Mouse (Mus musculus) thymus, adult 2 months (tissue): ENCODE results near the gene Gm3115. TPM values are rescaled to one million over a fixed set of nuclear protein-coding genes. Genes with fewer than 3 reads are reported as not detected.
"Not testable (repeated sequence)": the region's sequence is repeated elsewhere in the genome, so short reads cannot be mapped to it uniquely, and the experiment has no call there.

ENCODE experiments used
- DNase-seq: peaks from one replicate; pipeline ENCODE4 v3.0.0; 2021
- H3K27ac ChIP-seq: fragments of 200-500 bp; 2 replicates; pipeline ENCODE4 v1.5.1; 2012; ENCODE audit warnings: low read length, control low read depth; ENCODE audit not compliant: control insufficient read depth, insufficient read depth
- H3K27me3 ChIP-seq: fragments of 200-500 bp; 2 replicates; pipeline ENCODE4 v1.6.1; 2012; ENCODE audit warnings: mild to moderate bottlenecking, low read length, moderate library complexity, mixed read lengths; ENCODE audit not compliant: control insufficient read depth, insufficient read depth
- H3K36me3 ChIP-seq: fragments of 200-500 bp; 2 replicates; pipeline ENCODE4 v1.6.1; 2012; ENCODE audit warnings: mild to moderate bottlenecking, low read length, moderate library complexity; ENCODE audit not compliant: control insufficient read depth, insufficient read depth
- H3K4me1 ChIP-seq: fragments of 200-500 bp; replicated peaks from 2 replicates; pipeline ENCODE4 v1.6.1; 2012; ENCODE audit warnings: low read length; ENCODE audit not compliant: control insufficient read depth, insufficient read depth
- H3K4me3 ChIP-seq: fragments of 200-500 bp; 2 replicates; pipeline ENCODE4 v1.5.1; 2012; ENCODE audit warnings: mild to moderate bottlenecking, low read length, control low read depth, moderate library complexity; ENCODE audit not compliant: control insufficient read depth, insufficient read depth
- whole genome bisulfite sequencing: fragments of 180-500 bp; shearing (Covaris S2); methylation state at CpG from one replicate; pipeline ENCODE4 v1.1.7; 2018; 5-methylcytosine and 5-hydroxymethylcytosine counted together
- polyA plus RNA-seq: library from polyadenylated mRNA; depleted of rRNA; stranded (reverse); fragments of >200 nt; gene quantifications from 2 replicates; pipeline ENCODE4 v1.2.3, GENCODE M21; 2012; rRNA removed

The Gm3115 gene
- not detected in 2 replicates for polyA plus RNA-seq

DNA sequence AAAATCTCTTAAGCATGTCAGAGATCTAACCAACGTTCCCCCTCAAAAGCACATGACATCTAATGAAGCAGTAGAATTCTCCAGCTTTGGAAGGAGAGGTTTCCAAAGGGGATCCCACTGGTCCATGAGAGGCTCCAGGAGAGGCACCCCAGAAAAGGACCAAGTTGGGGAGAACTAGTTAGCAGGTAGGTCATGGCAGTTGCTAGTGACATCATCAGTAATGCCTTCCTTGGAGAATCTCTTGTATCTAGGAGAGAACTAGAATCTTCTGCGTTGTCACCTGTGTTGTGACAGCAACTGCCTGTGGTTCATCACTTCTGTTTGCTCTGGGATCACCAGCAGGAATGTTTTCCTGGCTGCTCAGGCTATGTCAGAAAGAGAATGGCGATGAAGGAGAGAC is at the start of gene Gm3115:
Gene Gm3115 (plus strand): TSS at position 301 of the 400 bp plus-strand sequence.
- H3K4me1 ChIP-seq, DNase-seq, H3K27me3 ChIP-seq, H3K27ac ChIP-seq, H3K36me3 ChIP-seq, H3K4me3 ChIP-seq: not testable (repeated sequence)
- 71% methylated on average over 3 of the region's 3 CpGs for WGBS

DNA sequence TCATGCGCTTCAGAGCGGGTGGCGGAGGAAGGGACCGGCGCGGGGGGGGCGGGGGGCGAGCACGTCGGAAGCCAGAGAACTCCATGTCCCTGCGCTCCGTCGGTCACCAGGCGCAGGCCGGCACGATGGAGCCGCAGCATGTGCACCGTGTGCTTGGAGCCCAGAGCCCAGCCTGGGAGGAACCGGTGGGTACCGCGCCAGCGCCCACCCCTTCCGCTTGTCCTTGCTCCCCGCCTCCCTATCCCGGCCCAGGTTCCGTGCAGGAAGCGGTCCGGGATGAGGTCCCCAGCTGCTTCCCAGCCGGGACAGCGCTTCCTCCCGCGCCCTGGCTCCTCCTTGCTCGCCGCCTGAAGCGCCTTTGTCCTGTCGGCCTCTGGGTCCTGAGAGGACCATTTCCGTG is 26.5 kb downstream of the Gm3115 start, which contains the start of gene Gm8108:
Gene Gm8108 (plus strand): TSS at position 101 of the 400 bp plus-strand sequence.
- not testable (repeated sequence) for H3K4me3 ChIP-seq, H3K27me3 ChIP-seq, DNase-seq, H3K36me3 ChIP-seq, H3K27ac ChIP-seq, H3K4me1 ChIP-seq
- WGBS: 15% methylated on average over 36 of the region's 37 CpGs

DNA sequence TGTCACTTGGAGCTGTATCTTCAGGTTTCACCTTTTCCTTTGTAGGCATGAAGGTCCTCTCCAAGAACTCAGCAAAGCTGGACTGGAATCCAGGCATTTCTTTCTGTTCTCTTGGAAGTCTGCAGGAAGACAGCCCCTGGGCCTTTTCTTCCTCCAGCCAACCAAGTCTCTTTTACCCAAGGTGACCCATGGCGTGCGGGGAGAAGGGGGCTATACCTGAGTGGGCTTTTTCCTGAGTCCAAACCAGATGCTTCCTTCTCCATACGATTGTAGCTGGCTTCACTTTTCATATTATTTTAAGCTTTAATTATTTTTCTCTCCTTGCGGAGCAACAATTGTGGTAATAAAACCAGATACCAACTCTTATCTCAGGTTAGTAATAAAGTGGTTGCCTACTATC is 57.7 kb downstream of the Gm3115 start:
- H3K4me1 ChIP-seq: not testable (repeated sequence)

More for the DNA sequence above, 57.7 kb downstream of the Gm3115 start:
- H3K36me3 ChIP-seq, H3K27me3 ChIP-seq, DNase-seq, H3K4me3 ChIP-seq, H3K27ac ChIP-seq: not testable (repeated sequence)
- 92% methylated on average over 4 of the region's 4 CpGs for WGBS

Other genes with a start within 250 kb of the Gm3115 start
- gene Gm3033, start 237.9 kb upstream of the Gm3115 start, polyA plus RNA-seq: 0.17 TPM in 1 of 2 replicates, not detected in the other
- not detected in 2 replicates for gene Gm2916, start 199.9 kb upstream of the Gm3115 start, polyA plus RNA-seq
- not detected in 2 replicates for gene Gm3029, start 152.4 kb upstream of the Gm3115 start, polyA plus RNA-seq
- 0.28 TPM in 1 of 2 replicates, not detected in the other for gene Gm3095, start 120.6 kb upstream of the Gm3115 start, polyA plus RNA-seq
- gene Gm3099, start 85.7 kb upstream of the Gm3115 start, polyA plus RNA-seq: not detected in 2 replicates
- 0.09 TPM in 2 replicates for gene Gm5796, start 60.2 kb upstream of the Gm3115 start, polyA plus RNA-seq
- 0.59 TPM in 1 of 2 replicates, not detected in the other for gene Gm8108, start 26.4 kb downstream of the Gm3115 start, polyA plus RNA-seq
- gene Gm3127, start 80.9 kb downstream of the Gm3115 start, polyA plus RNA-seq: not detected in 2 replicates
- gene Gm2974, start 98.5 kb downstream of the Gm3115 start, polyA plus RNA-seq: 0.12 TPM in 1 of 2 replicates, not detected in the other
- not detected in 2 replicates for gene Gm3138, start 165.5 kb downstream of the Gm3115 start, polyA plus RNA-seq
- not detected in 2 replicates for gene Gm3149, start 233.2 kb downstream of the Gm3115 start, polyA plus RNA-seq